Mouse (Mus musculus) olfactory bulb, adult 2 months (tissue): ENCODE results near the gene Mccc1.

Source experiments
- CTCF ChIP-seq: fragments of 200-500 bp; IDR thresholded peaks from 2 replicates; pipeline ENCODE4 v1.5.1; 2012; ENCODE audit warnings: low read depth, mild to moderate bottlenecking, low read length, moderate library complexity; ENCODE audit not compliant: insufficient read depth
- POLR2A ChIP-seq: fragments of 200-500 bp; IDR thresholded peaks from 2 replicates; pipeline ENCODE4 v1.6.1; 2012; ENCODE audit warnings: mild to moderate bottlenecking, low read depth, low read length, moderate library complexity; ENCODE audit not compliant: insufficient read depth

GRCm38 (mm10) chr3:35964928-35965327 is 35.5 kb downstream of the Mccc1 start:
- TF ChIP-seq POLR2A (no peak), CTCF (no peak)
